In the genomic region with DNA sequence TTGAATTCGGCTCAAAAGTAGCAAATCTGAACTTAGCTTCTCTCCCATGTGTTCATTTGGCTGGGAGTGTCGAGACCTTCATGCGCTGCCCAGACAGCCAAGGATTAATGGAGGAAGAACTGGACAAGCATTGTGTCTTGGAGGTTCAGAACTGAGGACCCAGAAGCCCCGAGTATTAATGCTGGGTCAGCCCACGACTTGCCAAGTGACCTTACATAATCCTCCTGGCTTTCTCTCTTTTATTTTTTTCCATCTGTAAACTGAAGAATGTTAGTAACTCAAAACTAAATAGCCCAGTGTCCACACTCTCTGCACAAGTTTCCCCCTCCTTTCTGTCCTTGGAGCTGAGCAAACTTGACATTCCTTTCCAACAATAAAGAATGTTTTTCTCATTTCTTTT, we compare ENCODE assay signal across 9 mouse cellular contexts.
DNase-seq lines count a peak whose midpoint lies in the region; TF ChIP-seq lines count a peak whose summit lies in the region.
"Had no signal": no experiment of that assay in that cellular context is flagged by ENCODE, and none has a peak within 500 bp of the region (broad histone marks: within the 10 kb centered on the region; RNA-seq: fewer than 3 reads in every experiment).

No protein-coding gene starts in this region.

- WGBS in kidney, adult 2 months: 26% methylated on average over 5 of the region's 5 CpGs
- 70% methylated on average over 5 of the region's 5 CpGs for WGBS in forebrain, embryonic 10.5 days

- no peak for TF ChIP-seq CTCF in embryonic fibroblast, embryonic 13.5 days (IDR thresholded peaks at IDR 0.05; ENCODE audit: borderline replicate concordance, insufficient read depth, low read length)
- TF ChIP-seq CTCF in kidney, adult 2 months (conservative IDR thresholded peaks at IDR 0.05; ENCODE audit: insufficient read depth, insufficient read length, low read depth, low read length): no peak

- no peaks in the 10 kb centered on the region for H3K27me3 ChIP-seq in kidney, adult 2 months (replicated peaks; ENCODE audit: control insufficient read depth, insufficient read depth, low read length)
- no peaks in the 10 kb centered on the region for H3K27me3 ChIP-seq in forebrain, embryonic 10.5 days (ENCODE audit: poor library complexity, severe bottlenecking)
- H3K27me3 ChIP-seq: neural tube, embryonic 12.5 days had no signal

- no peaks in the 10 kb centered on the region for H3K36me3 ChIP-seq in kidney, adult 2 months (ENCODE audit: control insufficient read depth, insufficient read depth, low read length)
- no peaks in the 10 kb centered on the region for H3K36me3 ChIP-seq in forebrain, embryonic 10.5 days (replicated peaks)
- H3K36me3 ChIP-seq: neural tube, embryonic 12.5 days had no signal

- no peaks in the 10 kb centered on the region for H3K9me3 ChIP-seq in forebrain, embryonic 10.5 days
- H3K9me3 ChIP-seq: neural tube, embryonic 12.5 days had no signal

- H3K4me3 ChIP-seq in embryonic fibroblast, embryonic 13.5 days (ENCODE audit: insufficient read depth, low read length): no peak overlapping the region
- no peak overlapping the region for H3K4me3 ChIP-seq in kidney, adult 2 months (ENCODE audit: insufficient read depth, low read depth, low read length)
- no peak overlapping the region for H3K4me3 ChIP-seq in forebrain, embryonic 10.5 days
- H3K4me3 ChIP-seq: neural tube, embryonic 12.5 days had no signal

- H3K27ac ChIP-seq in embryonic fibroblast, embryonic 13.5 days (ENCODE audit: insufficient read depth, low read length): peak overlapping the region; percentile 23; the same call in 1 of the 2 replicates
- H3K27ac ChIP-seq in kidney, adult 2 months (ENCODE audit: insufficient read depth, low read depth, low read length): peak overlapping the region; percentile 59; the same call in 1 of the 2 replicates
- no peak overlapping the region for H3K27ac ChIP-seq in forebrain, embryonic 10.5 days
- H3K27ac ChIP-seq: neural tube, embryonic 12.5 days had no signal

- H3K4me1 ChIP-seq in embryonic fibroblast, embryonic 13.5 days (ENCODE audit: control insufficient read depth, insufficient read depth, low read length): no peaks in the 10 kb centered on the region
- peaks cover 19% of the 10 kb centered on the region for H3K4me1 ChIP-seq in kidney, adult 2 months (ENCODE audit: control insufficient read depth, insufficient read depth, low read length)
- H3K4me1 ChIP-seq in forebrain, embryonic 10.5 days: peaks cover 11% of the 10 kb centered on the region
- H3K4me1 ChIP-seq: neural tube, embryonic 12.5 days had no signal

- TF ChIP-seq POLR2A in embryonic fibroblast, embryonic 13.5 days (IDR thresholded peaks at IDR 0.05; ENCODE audit: low read depth, low read length): no peak
- no peak for TF ChIP-seq POLR2A in kidney, adult 2 months (IDR thresholded peaks at IDR 0.05; ENCODE audit: low read depth, low read length)

- peak; percentile 38 for DNase-seq in adrenal gland, postnatal 10 days
- no peak for DNase-seq in adrenal gland, adult 18-20 months (ENCODE audit: low spot score in 2 of 2)
- peak; percentile 72 for DNase-seq in kidney, adult 2 months
- DNase-seq in lung, postnatal 14 days: peak; percentile 16
- no peak for DNase-seq in left cerebral cortex, adult 18-20 months (ENCODE audit: low spot score in 2 of 2)
- no peak for DNase-seq in cerebellum, postnatal 4 days (ENCODE audit: low spot score in 2 of 2)
- DNase-seq in forebrain, embryonic 10.5 days (ENCODE audit: extremely low spot score, low spot score): no peak

Comparison
In these comparisons a context has a peak if more than half of its experiments do, and no peak if none do; other contexts are left out.
1. DNase-seq: peak in adrenal gland, postnatal 10 days (single experiment), kidney, adult 2 months (single experiment) and lung, postnatal 14 days (single experiment); none in adrenal gland, adult 18-20 months (0 of 2), left cerebral cortex, adult 18-20 months (0 of 2), cerebellum, postnatal 4 days (0 of 2) and forebrain, embryonic 10.5 days (single experiment).